Mouse (Mus musculus) bone marrow, adult 2 months (tissue): Measurements from ENCODE around the gene Gid8.

Experiments used
- CTCF ChIP-seq: fragments of 200-500 bp; IDR thresholded peaks from 2 replicates; pipeline ENCODE4 v1.5.1; 2011; ENCODE audit warnings: low read length, control low read depth; ENCODE audit not compliant: control insufficient read depth, insufficient read depth
- POLR2A ChIP-seq: fragments of 200-500 bp; IDR thresholded peaks from 2 replicates; pipeline ENCODE4 v1.6.1; 2011; ENCODE audit warnings: low read depth, mild to moderate bottlenecking, control low read depth, low read length, borderline replicate concordance; ENCODE audit not compliant: control insufficient read depth

GRCm38 (mm10) chr2:180660521-180660920 is 49.4 kb upstream of the Gid8 start:
- TF ChIP-seq POLR2A (no peak), CTCF (no peak)
